Mouse (Mus musculus) liver, adult 2 months (tissue): ENCODE results near the gene Pkdrej. TPM values are rescaled to one million over a fixed set of nuclear protein-coding genes. Genes with fewer than 3 reads are reported as not detected.

Experiments
- DNase-seq: peaks from one replicate; pipeline ENCODE4 v3.0.0-alpha.2; 2011; ENCODE audit warnings: low read depth, low spot score; ENCODE audit errors: extremely low read depth
- H3K27ac ChIP-seq: fragments of 200-500 bp; replicated peaks from 2 replicates; pipeline ENCODE4 v1.5.1; 2012; ENCODE audit warnings: low read depth, mild to moderate bottlenecking, control low read depth, inconsistent platforms, low read length; ENCODE audit not compliant: insufficient read depth
- H3K27me3 ChIP-seq: fragments of 200-500 bp; 2 replicates; pipeline ENCODE4 v1.6.1; 2012; ENCODE audit warnings: mild to moderate bottlenecking, moderate library complexity, low read length, inconsistent platforms; ENCODE audit not compliant: control insufficient read depth, insufficient read depth
- H3K36me3 ChIP-seq: fragments of 200-500 bp; 2 replicates; pipeline ENCODE4 v1.6.1; 2012; ENCODE audit warnings: low read length, inconsistent platforms; ENCODE audit not compliant: control insufficient read depth, insufficient read depth
- H3K4me1 ChIP-seq: fragments of 200-500 bp; 2 replicates; pipeline ENCODE4 v1.6.1; 2011; ENCODE audit warnings: low read length; ENCODE audit not compliant: control insufficient read depth, insufficient read depth
- H3K4me3 ChIP-seq: fragments of 200-500 bp; 2 replicates; pipeline ENCODE4 v1.5.1; 2011; ENCODE audit warnings: low read depth, mild to moderate bottlenecking, control low read depth, low read length, moderate library complexity; ENCODE audit not compliant: insufficient read depth
- H3K79me2 ChIP-seq: fragments of 200-500 bp; 2 replicates; pipeline ENCODE4 v1.6.1; 2012; ENCODE audit warnings: inconsistent platforms, mild to moderate bottlenecking, low read length, moderate library complexity; ENCODE audit not compliant: control insufficient read depth, insufficient read depth
- H3K9ac ChIP-seq: fragments of 200-500 bp; 2 replicates; pipeline ENCODE4 v1.6.1; 2012; ENCODE audit warnings: low read depth, mild to moderate bottlenecking, control low read depth, inconsistent platforms, low read length
- CTCF ChIP-seq: fragments of 200-500 bp; IDR thresholded peaks from 2 replicates; pipeline ENCODE4 v1.5.1; 2011; ENCODE audit warnings: low read depth, low read length, control low read depth
- POLR2A ChIP-seq: fragments of 200-500 bp; IDR thresholded peaks from 2 replicates; pipeline ENCODE4 v1.6.1; 2011; ENCODE audit warnings: low read length, control low read depth; ENCODE audit not compliant: insufficient read depth; ENCODE audit errors: extremely low read depth
- WGBS: fragments of 180-500 bp; shearing (Covaris S2); methylation state at CpG from one replicate; pipeline ENCODE4 v1.1.7; 2018; 5-methylcytosine and 5-hydroxymethylcytosine counted together
- polyA plus RNA-seq: library from polyadenylated mRNA; depleted of rRNA; stranded (reverse); fragments of >200 nt; gene quantifications from 2 replicates; pipeline ENCODE4 v1.2.3, GENCODE M21; 2012; rRNA removed
- total RNA-seq: library from RNA; depleted of rRNA; stranded (reverse); fragments of >200 nt; gene quantifications from 2 replicates; pipeline ENCODE4 v1.2.3, GENCODE M21; 2014; rRNA removed

Pkdrej gene
- total and polyA plus RNA-seq, 2 experiments: 0.01 to 0.09 TPM

- Histone ChIP-seq H3K79me2 (peaks cover 16% of the 10 kb centered on the region; the same call in 1 of the 2 replicates), H3K9ac (no peak overlapping the region), H3K4me3 (no peak overlapping the region), H3K4me1 (peaks cover 43% of the 10 kb centered on the region), H3K27me3 (no peaks in the 10 kb centered on the region), H3K27ac (no peak overlapping the region), H3K36me3 (peaks cover 17% of the 10 kb centered on the region; the same call in 1 of the 2 replicates)
- 34% methylated on average over 5 of the region's 5 CpGs for WGBS
- DNase-seq: no peak
- TF ChIP-seq POLR2A: no peak
- no peak for TF ChIP-seq CTCF
These were observed 54.9 kb downstream of the Pkdrej start for GRCm38 (mm10) chr15:85766677-85767076.

GRCm38 (mm10) chr15:85765022-85765421 is 56.5 kb downstream of the Pkdrej start:
- WGBS: 44% methylated on average over 3 of the region's 3 CpGs
- Histone ChIP-seq H3K27me3 (no peaks in the 10 kb centered on the region), H3K4me3 (no peak overlapping the region), H3K36me3 (peaks cover 25% of the 10 kb centered on the region; the same call in 1 of the 2 replicates), H3K4me1 (peaks cover 47% of the 10 kb centered on the region), H3K9ac (no peak overlapping the region), H3K79me2 (peaks cover 21% of the 10 kb centered on the region), H3K27ac (0 out of 2 replicates have a peak overlapping the region, but pooled peaks have one; percentile 22)
- no peak for DNase-seq
- TF ChIP-seq POLR2A (no peak), CTCF (no peak)

Other genes with a start within 250 kb of the Pkdrej start
- 0.07 and 0.09 TPM in 2 replicates for gene Wnt7b, start 239.3 kb downstream of the Pkdrej start, total RNA-seq
- 0.06 and 0.12 TPM in 2 replicates for gene Wnt7b, start 239.3 kb downstream of the Pkdrej start, polyA plus RNA-seq
- gene Ppara, start 86.8 kb downstream of the Pkdrej start, total RNA-seq: 184 and 206 TPM in 2 replicates
- 36.2 and 39.8 TPM in 2 replicates for gene Ppara, start 86.8 kb downstream of the Pkdrej start, polyA plus RNA-seq
- gene Cdpf1, start 10.0 kb downstream of the Pkdrej start, total RNA-seq: 10.1 and 11.6 TPM in 2 replicates
- gene Cdpf1, start 10.0 kb downstream of the Pkdrej start, polyA plus RNA-seq: 18.3 and 19.6 TPM in 2 replicates
- 52.4 and 59.5 TPM in 2 replicates for gene Ttc38, start 10.6 kb upstream of the Pkdrej start, total RNA-seq
- 19.1 and 37.2 TPM in 2 replicates for gene Ttc38, start 10.6 kb upstream of the Pkdrej start, polyA plus RNA-seq
- gene Gtse1, start 38.0 kb upstream of the Pkdrej start, total RNA-seq: 0.28 and 0.67 TPM in 2 replicates
- 0.33 and 0.55 TPM in 2 replicates for gene Gtse1, start 38.0 kb upstream of the Pkdrej start, polyA plus RNA-seq
- 9.4 and 10.1 TPM in 2 replicates for gene Trmu, start 57.6 kb upstream of the Pkdrej start, total RNA-seq
- gene Trmu, start 57.6 kb upstream of the Pkdrej start, polyA plus RNA-seq: 13.9 and 17.0 TPM in 2 replicates
- gene Celsr1, start 212.0 kb upstream of the Pkdrej start, total RNA-seq: 2.4 and 3.7 TPM in 2 replicates
- gene Celsr1, start 212.0 kb upstream of the Pkdrej start, polyA plus RNA-seq: 11.5 and 12.4 TPM in 2 replicates
- gene Gramd4, start 236.0 kb upstream of the Pkdrej start, total RNA-seq: 2.4 and 3.8 TPM in 2 replicates
- 5.6 and 6.0 TPM in 2 replicates for gene Gramd4, start 236.0 kb upstream of the Pkdrej start, polyA plus RNA-seq